Mouse (Mus musculus): Measurements from ENCODE around the gene Tlr6. TPM values are rescaled to one million over a fixed set of nuclear protein-coding genes. Genes with fewer than 3 reads are reported as not detected.

Tlr6 gene
- polyA plus RNA-seq, 1 experiment from 2014 or later: 0.66 TPM

- no peaks in the 10 kb centered on the region for H3K9me3 ChIP-seq (ENCODE audit: control insufficient read depth, low read length)
- no peak overlapping the region for H3K4me3 ChIP-seq (ENCODE audit: low read depth, low read length)
- H3K9ac ChIP-seq (ENCODE audit: low read depth, low read length): no peak overlapping the region
- H3K27ac ChIP-seq (ENCODE audit: low read depth, low read length): no peak overlapping the region
- H3K27me3 ChIP-seq (replicated peaks; ENCODE audit: control insufficient read depth, insufficient read depth, low read length): no peaks in the 10 kb centered on the region
- no peaks in the 10 kb centered on the region for H3K4me1 ChIP-seq (replicated peaks; ENCODE audit: control insufficient read depth, insufficient read depth, low read length)
- no peaks in the 10 kb centered on the region for H3K36me3 ChIP-seq (ENCODE audit: control insufficient read depth, insufficient read depth, low read length)
- no peak for DNase-seq (ENCODE audit: low spot score)
- no peak overlapping the region for H3K4me2 ChIP-seq
- no peak for ATAC-seq (replicated peaks; ENCODE audit: low FRiP score)
- 89% methylated on average over 9 of the region's 9 CpGs for WGBS
These were observed 42.7 kb downstream of the Tlr6 start for GRCm38 (mm10) chr5:64917161-64917560.

GRCm38 (mm10) chr5:64908585-64909284 is 51.2 kb downstream of the Tlr6 start:
- H3K9me3 ChIP-seq (ENCODE audit: control insufficient read depth, low read length): no peaks in the 10 kb centered on the region
- H3K4me1 ChIP-seq (replicated peaks; ENCODE audit: control insufficient read depth, insufficient read depth, low read length): no peaks in the 10 kb centered on the region
- 80% methylated on average over 6 of the region's 6 CpGs for WGBS
- no peak overlapping the region for H3K4me2 ChIP-seq
- H3K36me3 ChIP-seq (ENCODE audit: control insufficient read depth, insufficient read depth, low read length): no peaks in the 10 kb centered on the region
- H3K27me3 ChIP-seq (replicated peaks; ENCODE audit: control insufficient read depth, insufficient read depth, low read length): no peaks in the 10 kb centered on the region
- no peak overlapping the region for H3K27ac ChIP-seq (ENCODE audit: low read depth, low read length)
- H3K4me3 ChIP-seq (ENCODE audit: low read depth, low read length): no peak overlapping the region
- ATAC-seq (replicated peaks; ENCODE audit: low FRiP score) (no peak), DNase-seq (ENCODE audit: low spot score) (no peak)
- H3K9ac ChIP-seq (ENCODE audit: low read depth, low read length): no peak overlapping the region

- Histone ChIP-seq H3K4me2 (no peak overlapping the region), H3K36me3 (ENCODE audit: control insufficient read depth, insufficient read depth, low read length) (no peaks in the 10 kb centered on the region), H3K27ac (ENCODE audit: low read depth, low read length) (no peak overlapping the region), H3K9ac (ENCODE audit: low read depth, low read length) (no peak overlapping the region), H3K9me3 (ENCODE audit: control insufficient read depth, low read length) (no peaks in the 10 kb centered on the region), H3K4me1 (replicated peaks; ENCODE audit: control insufficient read depth, insufficient read depth, low read length) (no peaks in the 10 kb centered on the region), H3K27me3 (replicated peaks; ENCODE audit: control insufficient read depth, insufficient read depth, low read length) (no peaks in the 10 kb centered on the region), H3K4me3 (ENCODE audit: low read depth, low read length) (no peak overlapping the region)
- 84% methylated on average over 5 of the region's 5 CpGs for WGBS
- DNase-seq (ENCODE audit: low spot score) (no peak), ATAC-seq (replicated peaks; ENCODE audit: low FRiP score) (no peak)
These were observed 52.0 kb downstream of the Tlr6 start for GRCm38 (mm10) chr5:64907906-64908305.

GRCm38 (mm10) chr5:64905516-64906271 is 54.2 kb downstream of the Tlr6 start:
- Histone ChIP-seq H3K4me3 (ENCODE audit: low read depth, low read length) (no peak overlapping the region), H3K27ac (ENCODE audit: low read depth, low read length) (no peak overlapping the region), H3K4me2 (no peak overlapping the region), H3K9me3 (ENCODE audit: control insufficient read depth, low read length) (no peaks in the 10 kb centered on the region), H3K4me1 (replicated peaks; ENCODE audit: control insufficient read depth, insufficient read depth, low read length) (no peaks in the 10 kb centered on the region), H3K36me3 (ENCODE audit: control insufficient read depth, insufficient read depth, low read length) (no peaks in the 10 kb centered on the region), H3K27me3 (replicated peaks; ENCODE audit: control insufficient read depth, insufficient read depth, low read length) (no peaks in the 10 kb centered on the region), H3K9ac (ENCODE audit: low read depth, low read length) (no peak overlapping the region)
- 65% methylated on average over 12 of the region's 14 CpGs for WGBS
- ATAC-seq (replicated peaks; ENCODE audit: low FRiP score) (no peak), DNase-seq (ENCODE audit: low spot score) (no peak)

MicroRNAs within 50 kb of the gene (microRNA counts, 519-probe panel; counts per million panel counts)
- microRNA mmu-miR-574-3p: 1,625 counts per million, percentile 2 among the panel's probes with 10 or more counts
- microRNA mmu-miR-574-5p: not detected

Small RNAs within 50 kb of the gene (microRNA-seq; reads per million reads assigned to microRNA genes)
- gene Mir574 (ENCODE audit: borderline number of aligned reads): 105 reads per million, percentile 49 among the genes with 10 or more reads in this experiment

Other genes with a start within 250 kb of the Tlr6 start
- gene Klf3, start 156.7 kb downstream of the Tlr6 start, polyA plus RNA-seq (2014; fragmentation: Nextera tagmentation; extraction: Ambion mirVana): 66.9 and 68.7 TPM in 2 replicates
- 0.55 and 0.78 TPM in 2 replicates for gene Tlr1, start 26.5 kb downstream of the Tlr6 start, polyA plus RNA-seq (2014; fragmentation: Nextera tagmentation; extraction: Ambion mirVana)
- 18.5 and 21.1 TPM in 2 replicates for gene Fam114a1, start 10.0 kb upstream of the Tlr6 start, polyA plus RNA-seq (2014; fragmentation: Nextera tagmentation; extraction: Ambion mirVana)
- 0.42 and 0.55 TPM in 2 replicates for gene Tmem156, start 132.0 kb upstream of the Tlr6 start, polyA plus RNA-seq (2014; fragmentation: Nextera tagmentation; extraction: Ambion mirVana)
- gene Klhl5, start 147.4 kb upstream of the Tlr6 start, polyA plus RNA-seq (2014; fragmentation: Nextera tagmentation; extraction: Ambion mirVana): 10.0 and 10.7 TPM in 2 replicates
- gene Wdr19, start 239.6 kb upstream of the Tlr6 start, polyA plus RNA-seq (2014; fragmentation: Nextera tagmentation; extraction: Ambion mirVana): 4.9 and 5.8 TPM in 2 replicates

Data from liver, embryonic 11.5 days (tissue).